Mouse (Mus musculus) CH12.LX (cell line): Measurements from ENCODE around the gene Gm49450. TPM values are rescaled to one million over a fixed set of nuclear protein-coding genes. Genes with fewer than 3 reads are reported as not detected.

Experiments used
- DNase-seq: peaks from one replicate; pipeline ENCODE4 v3.0.0-alpha.2; 2013; ENCODE audit errors: extremely low read depth
- H3K27ac ChIP-seq: 2 replicates; pipeline ENCODE4 v1.5.1; 2012; ENCODE audit warnings: low read depth, mild to moderate bottlenecking, control low read depth, moderate library complexity; ENCODE audit not compliant: insufficient read depth
- H3K27me3 ChIP-seq: replicated peaks from 2 replicates; pipeline ENCODE3; 2012; ENCODE audit warnings: inconsistent platforms
- H3K36me3 ChIP-seq, 2 experiments: replicated peaks in 1 of 2; 2 replicates each; pipeline versions ENCODE3 to v1.6.1; 2012; ENCODE audit warnings: inconsistent platforms in 1 of 2, low read length in 1 of 2, mild to moderate bottlenecking in 1 of 2, mixed read lengths in 1 of 2, moderate library complexity in 1 of 2; ENCODE audit not compliant: control insufficient read depth in 1 of 2, insufficient read depth in 1 of 2
- H3K4me1 ChIP-seq, 2 experiments: 2 replicates each; pipeline ENCODE4 v1.6.1; 2012; ENCODE audit warnings: inconsistent platforms in 1 of 2, moderate library complexity in 1 of 2; ENCODE audit not compliant: insufficient read depth in 2 of 2, control insufficient read depth in 1 of 2
- H3K4me2 ChIP-seq: 2 replicates; pipeline ENCODE4 v1.6.1; 2012; ENCODE audit warnings: low read depth, mild to moderate bottlenecking, control low read depth; ENCODE audit not compliant: poor library complexity, insufficient read depth, severe bottlenecking
- H3K4me3 ChIP-seq, 3 experiments: fragments of 150-350 bp in 1 of 3; sonication (generic) in 1 of 3; replicated peaks in 1 of 3; 2 replicates each; pipeline versions ENCODE3 to v1.5.1; 2011 to 2012; ENCODE audit warnings: low read depth in 2 of 3, low read length in 2 of 3, mild to moderate bottlenecking in 2 of 3, moderate library complexity in 2 of 3, control low read depth in 1 of 3, improper control_type of control experiment in 1 of 3, inconsistent platforms in 1 of 3, mixed read lengths in 1 of 3; ENCODE audit not compliant: poor library complexity in 1 of 3
- H3K79me2 ChIP-seq: replicated peaks from 2 replicates; pipeline ENCODE4 v1.6.1; 2012; ENCODE audit warnings: mild to moderate bottlenecking, moderate library complexity; ENCODE audit not compliant: control insufficient read depth, poor library complexity, insufficient read depth, severe bottlenecking; ENCODE audit errors: extremely low read depth
- H3K9ac ChIP-seq: 2 replicates; pipeline ENCODE4 v1.6.1; 2012; ENCODE audit warnings: low read depth, mild to moderate bottlenecking, control low read depth, moderate library complexity; ENCODE audit not compliant: insufficient read depth
- H3K9me3 ChIP-seq: replicated peaks from 2 replicates; pipeline ENCODE3; 2012; ENCODE audit warnings: low read length, inconsistent platforms, mixed read lengths
- BHLHE40 ChIP-seq: IDR thresholded peaks from 2 replicates; pipeline ENCODE4 v1.6.1; 2011; ENCODE audit warnings: mild to moderate bottlenecking, low read depth, low read length, improper control_type of control experiment
- ELF1 ChIP-seq: IDR thresholded peaks from 2 replicates; pipeline ENCODE4 v1.6.1; 2014; ENCODE audit warnings: low read depth, mild to moderate bottlenecking, inconsistent platforms, low read length, improper control_type of control experiment
- ETS1 ChIP-seq: conservative IDR thresholded peaks from 2 replicates; pipeline ENCODE4 v1.6.1; 2012; ENCODE audit warnings: low read depth, mild to moderate bottlenecking, inconsistent platforms, low read length, improper control_type of control experiment, moderate library complexity
- HCFC1 ChIP-seq: IDR thresholded peaks from 2 replicates; pipeline ENCODE4 v1.6.1; 2012; ENCODE audit warnings: low read depth, mild to moderate bottlenecking, inconsistent platforms, low read length, improper control_type of control experiment
- IRF4 ChIP-seq: IDR thresholded peaks from 2 replicates; pipeline ENCODE4 v1.6.1; 2014; ENCODE audit warnings: low read depth, mild to moderate bottlenecking, inconsistent platforms, low read length, improper control_type of control experiment
- JUND ChIP-seq: conservative IDR thresholded peaks from 2 replicates; pipeline ENCODE4 v1.6.1; 2011; ENCODE audit warnings: low read depth, low read length, improper control_type of control experiment
- MXI1 ChIP-seq: IDR thresholded peaks from 2 replicates; pipeline ENCODE4 v1.6.1; 2011; ENCODE audit warnings: mild to moderate bottlenecking, low read depth, low read length, improper control_type of control experiment
- NRF1 ChIP-seq: IDR thresholded peaks from 2 replicates; pipeline ENCODE4 v1.6.1; 2014; ENCODE audit warnings: low read depth, mild to moderate bottlenecking, inconsistent platforms, low read length, improper control_type of control experiment, moderate library complexity
- PAX5 ChIP-seq: IDR thresholded peaks from 2 replicates; pipeline ENCODE4 v1.6.1; 2012; ENCODE audit warnings: low read length, inconsistent platforms, mixed read lengths
- POLR2AphosphoS2 ChIP-seq: IDR thresholded peaks from 2 replicates; pipeline ENCODE4 v1.6.1; 2011; ENCODE audit warnings: low read depth, low read length, improper control_type of control experiment
- SMC3 ChIP-seq: IDR thresholded peaks from 2 replicates; pipeline ENCODE4 v1.6.1; 2011; ENCODE audit warnings: low read depth, low read length, improper control_type of control experiment
- TBP ChIP-seq: conservative IDR thresholded peaks from 2 replicates; pipeline ENCODE4 v1.6.1; 2011; ENCODE audit warnings: low read depth, low read length, improper control_type of control experiment
- TCF12 ChIP-seq: IDR thresholded peaks from 2 replicates; pipeline ENCODE4 v1.6.1; 2014; ENCODE audit warnings: low read depth, mild to moderate bottlenecking, inconsistent platforms, low read length, improper control_type of control experiment
- UBTF ChIP-seq: IDR thresholded peaks from 2 replicates; pipeline ENCODE4 v1.6.1; 2012; ENCODE audit warnings: low read depth, mild to moderate bottlenecking, inconsistent platforms, low read length, improper control_type of control experiment, moderate library complexity
- USF1 ChIP-seq: IDR thresholded peaks from 2 replicates; pipeline ENCODE4 v1.6.1; 2014; ENCODE audit warnings: low read depth, mild to moderate bottlenecking, inconsistent platforms, low read length, improper control_type of control experiment
- dilution Hi-C: fragments of 300-500 bp; cut with MboI; formaldehyde crosslinking; loops from 2 replicates; pipeline ENCODE4 v1.14.3; 2020; ENCODE audit warnings: low sequenced_read_pairs; ENCODE audit not compliant: extremely low pct_unique_long_range_greater_than_20kb, extremely low pct_ligation_motif_present
- in situ Hi-C: fragments of 300-500 bp; cut with MboI; formaldehyde crosslinking; loops from 3 replicates; pipeline ENCODE4 v1.14.3; 2019; ENCODE audit warnings: low sequenced_read_pairs, low pct_ligation_motif_present, low pct_unique_long_range_greater_than_20kb, mixed read lengths
- polyA plus RNA-seq: library from polyadenylated mRNA; unstranded; fragments of >175 nt; gene quantifications from 2 replicates; pipeline ENCODE4 v1.2.1, GENCODE M21; 2012; ENCODE audit warnings: low read depth; ENCODE audit not compliant: insufficient read length
- total RNA-seq, 2 experiments: library from RNA; depleted of rRNA; stranded (reverse); fragments of 300-350 nt in 1 of 2; fragments of >200 nt in 1 of 2; gene quantifications; 2 replicates each; pipeline ENCODE4 v1.2.3; 2012 to 2014

Gene Gm49450
- total and polyA plus RNA-seq, 3 experiments = 0.38 to 125 (median 4.7) TPM

DNA sequence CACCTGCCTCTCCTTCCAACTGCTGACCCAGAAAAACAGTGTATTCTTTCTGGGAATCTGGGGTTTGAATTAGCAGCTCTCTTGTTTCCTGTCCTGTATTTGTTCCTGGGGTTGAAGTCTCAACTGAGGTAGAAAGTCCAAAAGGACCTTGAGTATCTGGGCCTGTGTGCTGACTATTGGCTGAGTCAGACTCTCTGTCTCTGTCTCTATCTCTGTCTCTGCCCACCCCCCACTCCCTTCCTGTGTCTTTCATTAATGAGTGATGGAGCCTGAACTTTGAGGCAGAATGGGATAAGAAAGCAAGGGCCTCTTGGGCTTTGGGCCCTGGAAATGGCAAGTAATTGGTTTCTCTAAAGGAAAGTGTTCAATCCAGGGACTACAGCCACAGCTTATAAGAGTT lies 69.7 kb downstream of the Gm49450 start:
- no peak for DNase-seq
- H3K27ac ChIP-seq = no peak overlapping the region
- TF ChIP-seq PAX5 (no peak), TCF12 (no peak), BHLHE40 (no peak), JUND (no peak), IRF4 (no peak), SMC3 (no peak), TBP (no peak), ETS1 (no peak), MXI1 (no peak), HCFC1 (no peak), UBTF (no peak), POLR2AphosphoS2 (no peak), NRF1 (no peak), USF1 (no peak), ELF1 (no peak)
- H3K4me2 ChIP-seq = no peak overlapping the region
- peaks cover 1% of the 10 kb centered on the region for H3K27me3 ChIP-seq
- no peak overlapping the region for H3K4me3 ChIP-seq
- no peaks in the 10 kb centered on the region for H3K9me3 ChIP-seq
- no peak overlapping the region for H3K9ac ChIP-seq
- in situ Hi-C loops (no loop called here), dilution Hi-C loops (no loop called here)
- H3K4me1 ChIP-seq = peaks cover 7 to 27% of the 10 kb centered on the region in 2 experiments
- H3K79me2 ChIP-seq = peaks cover 11% of the 10 kb centered on the region; the same call in 1 of the 2 replicates
- H3K36me3 ChIP-seq = peaks cover 4 to 11% of the 10 kb centered on the region in 2 experiments

Other genes with a start within 250 kb of the Gm49450 start
- 0.13 TPM in 1 of 2 replicates, not detected in the other for gene Ccdc65, start 245.3 kb downstream of the Gm49450 start, total RNA-seq (2012; rRNA removed)
- gene Ccdc65, start 245.3 kb downstream of the Gm49450 start, total RNA-seq (2014; rRNA removed) = not detected in 2 replicates
- 0.11 and 0.14 TPM in 2 replicates for gene Ccdc65, start 245.3 kb downstream of the Gm49450 start, polyA plus RNA-seq
- 75.0 and 132 TPM in 2 replicates for gene Fkbp11, start 225.4 kb downstream of the Gm49450 start, total RNA-seq (2012; rRNA removed)
- 21.0 and 23.4 TPM in 2 replicates for gene Fkbp11, start 225.4 kb downstream of the Gm49450 start, total RNA-seq (2014; rRNA removed)
- gene Fkbp11, start 225.4 kb downstream of the Gm49450 start, polyA plus RNA-seq = 22.2 and 27.6 TPM in 2 replicates
- 32.5 and 33.8 TPM in 2 replicates for gene Arf3, start 190.3 kb downstream of the Gm49450 start, total RNA-seq (2012; rRNA removed)
- 33.9 and 41.0 TPM in 2 replicates for gene Arf3, start 190.3 kb downstream of the Gm49450 start, total RNA-seq (2014; rRNA removed)
- 158 and 182 TPM in 2 replicates for gene Arf3, start 190.3 kb downstream of the Gm49450 start, polyA plus RNA-seq
- gene Wnt10b, start 175.4 kb downstream of the Gm49450 start, total RNA-seq (2012; rRNA removed) = 19.1 and 25.4 TPM in 2 replicates
- gene Wnt10b, start 175.4 kb downstream of the Gm49450 start, total RNA-seq (2014; rRNA removed) = 61.6 and 64.4 TPM in 2 replicates
- 56.2 and 58.0 TPM in 2 replicates for gene Wnt10b, start 175.4 kb downstream of the Gm49450 start, polyA plus RNA-seq
- gene Wnt1, start 163.7 kb downstream of the Gm49450 start, total RNA-seq (2012; rRNA removed) = not detected in 2 replicates
- gene Wnt1, start 163.7 kb downstream of the Gm49450 start, total RNA-seq (2014; rRNA removed) = not detected in 2 replicates
- not detected in 2 replicates for gene Wnt1, start 163.7 kb downstream of the Gm49450 start, polyA plus RNA-seq
- gene Ddn, start 144.1 kb downstream of the Gm49450 start, total RNA-seq (2012; rRNA removed) = 0.04 TPM in 1 of 2 replicates, not detected in the other
- not detected in 2 replicates for gene Ddn, start 144.1 kb downstream of the Gm49450 start, total RNA-seq (2014; rRNA removed)
- gene Ddn, start 144.1 kb downstream of the Gm49450 start, polyA plus RNA-seq = 0.08 TPM in 1 of 2 replicates, not detected in the other
- gene Prkag1, start 122.0 kb downstream of the Gm49450 start, total RNA-seq (2012; rRNA removed) = 49.4 and 63.2 TPM in 2 replicates
- 87.5 and 89.4 TPM in 2 replicates for gene Prkag1, start 122.0 kb downstream of the Gm49450 start, total RNA-seq (2014; rRNA removed)
- 66.1 and 73.2 TPM in 2 replicates for gene Prkag1, start 122.0 kb downstream of the Gm49450 start, polyA plus RNA-seq
- gene Kmt2d, start 82.3 kb downstream of the Gm49450 start, total RNA-seq (2012; rRNA removed) = 14.1 and 15.6 TPM in 2 replicates
- gene Kmt2d, start 82.3 kb downstream of the Gm49450 start, total RNA-seq (2014; rRNA removed) = 4.3 and 4.8 TPM in 2 replicates
- gene Kmt2d, start 82.3 kb downstream of the Gm49450 start, polyA plus RNA-seq = 22.7 TPM in 2 replicates
- 11.1 and 13.9 TPM in 2 replicates for gene Rhebl1, start 59.0 kb downstream of the Gm49450 start, total RNA-seq (2012; rRNA removed)
- gene Rhebl1, start 59.0 kb downstream of the Gm49450 start, total RNA-seq (2014; rRNA removed) = 17.6 and 23.2 TPM in 2 replicates
- 23.3 and 25.1 TPM in 2 replicates for gene Rhebl1, start 59.0 kb downstream of the Gm49450 start, polyA plus RNA-seq
- gene Dhh, start 55.0 kb downstream of the Gm49450 start, total RNA-seq (2012; rRNA removed) = not detected in 2 replicates
- gene Dhh, start 55.0 kb downstream of the Gm49450 start, total RNA-seq (2014; rRNA removed) = not detected in 2 replicates
- not detected in 2 replicates for gene Dhh, start 55.0 kb downstream of the Gm49450 start, polyA plus RNA-seq
- gene Lmbr1l, start 35.3 kb downstream of the Gm49450 start, total RNA-seq (2012; rRNA removed) = 19.7 and 23.4 TPM in 2 replicates
- gene Lmbr1l, start 35.3 kb downstream of the Gm49450 start, total RNA-seq (2014; rRNA removed) = 27.5 and 30.4 TPM in 2 replicates
- 22.4 and 27.9 TPM in 2 replicates for gene Lmbr1l, start 35.3 kb downstream of the Gm49450 start, polyA plus RNA-seq
- gene Tuba1b, start 19.0 kb downstream of the Gm49450 start, total RNA-seq (2012; rRNA removed) = 1,149 and 1,670 TPM in 2 replicates
- 2,803 and 2,960 TPM in 2 replicates for gene Tuba1b, start 19.0 kb downstream of the Gm49450 start, total RNA-seq (2014; rRNA removed)
- 2,789 and 2,851 TPM in 2 replicates for gene Tuba1b, start 19.0 kb downstream of the Gm49450 start, polyA plus RNA-seq
- 153 and 181 TPM in 2 replicates for gene Tuba1a, start 152 bp upstream of the Gm49450 start, total RNA-seq (2012; rRNA removed)
- 438 and 533 TPM in 2 replicates for gene Tuba1a, start 152 bp upstream of the Gm49450 start, total RNA-seq (2014; rRNA removed)
- 254 and 283 TPM in 2 replicates for gene Tuba1a, start 152 bp upstream of the Gm49450 start, polyA plus RNA-seq
- gene Tuba1c, start 76.3 kb upstream of the Gm49450 start, total RNA-seq (2012; rRNA removed) = 178 and 229 TPM in 2 replicates
- 359 and 390 TPM in 2 replicates for gene Tuba1c, start 76.3 kb upstream of the Gm49450 start, total RNA-seq (2014; rRNA removed)
- 183 and 220 TPM in 2 replicates for gene Tuba1c, start 76.3 kb upstream of the Gm49450 start, polyA plus RNA-seq
- gene Prph, start 101.6 kb upstream of the Gm49450 start, total RNA-seq (2012; rRNA removed) = not detected in 2 replicates
- gene Prph, start 101.6 kb upstream of the Gm49450 start, total RNA-seq (2014; rRNA removed) = 0.12 TPM in 1 of 2 replicates, not detected in the other
- not detected in 2 replicates for gene Prph, start 101.6 kb upstream of the Gm49450 start, polyA plus RNA-seq
- gene Troap, start 121.0 kb upstream of the Gm49450 start, total RNA-seq (2012; rRNA removed) = 17.8 and 25.0 TPM in 2 replicates
- gene Troap, start 121.0 kb upstream of the Gm49450 start, total RNA-seq (2014; rRNA removed) = 19.2 and 20.2 TPM in 2 replicates
- 61.0 and 74.2 TPM in 2 replicates for gene Troap, start 121.0 kb upstream of the Gm49450 start, polyA plus RNA-seq
- gene C1ql4, start 134.3 kb upstream of the Gm49450 start, total RNA-seq (2012; rRNA removed) = 0.08 TPM in 1 of 2 replicates, not detected in the other
- gene C1ql4, start 134.3 kb upstream of the Gm49450 start, total RNA-seq (2014; rRNA removed) = not detected in 2 replicates
- gene C1ql4, start 134.3 kb upstream of the Gm49450 start, polyA plus RNA-seq = not detected in 2 replicates
- gene Dnajc22, start 139.6 kb upstream of the Gm49450 start, total RNA-seq (2012; rRNA removed) = 10.0 and 10.6 TPM in 2 replicates
- gene Dnajc22, start 139.6 kb upstream of the Gm49450 start, total RNA-seq (2014; rRNA removed) = 20.4 and 24.2 TPM in 2 replicates
- gene Dnajc22, start 139.6 kb upstream of the Gm49450 start, polyA plus RNA-seq = 12.4 and 14.5 TPM in 2 replicates
- 26.5 and 27.1 TPM in 2 replicates for gene Spats2, start 172.4 kb upstream of the Gm49450 start, total RNA-seq (2012; rRNA removed)
- 68.3 and 81.0 TPM in 2 replicates for gene Spats2, start 172.4 kb upstream of the Gm49450 start, total RNA-seq (2014; rRNA removed)
- gene Spats2, start 172.4 kb upstream of the Gm49450 start, polyA plus RNA-seq = 79.5 and 81.0 TPM in 2 replicates